Mouse (Mus musculus) brain, embryonic 14.5 days (tissue): ENCODE measurements around the gene Erbb4.

Experiments used
- CTCF ChIP-seq: fragments of 200-500 bp; IDR thresholded peaks from 2 replicates; pipeline ENCODE4 v1.5.1; 2012; ENCODE audit warnings: inconsistent platforms, mild to moderate bottlenecking, moderate library complexity, borderline replicate concordance; ENCODE audit not compliant: insufficient read depth, insufficient read length; ENCODE audit errors: extremely low read depth
- POLR2A ChIP-seq: fragments of 200-500 bp; IDR thresholded peaks from 2 replicates; pipeline ENCODE4 v1.6.1; 2012; ENCODE audit warnings: mild to moderate bottlenecking, inconsistent platforms, borderline replicate concordance; ENCODE audit not compliant: poor library complexity, insufficient read depth, insufficient read length, severe bottlenecking; ENCODE audit errors: extremely low read depth

DNA sequence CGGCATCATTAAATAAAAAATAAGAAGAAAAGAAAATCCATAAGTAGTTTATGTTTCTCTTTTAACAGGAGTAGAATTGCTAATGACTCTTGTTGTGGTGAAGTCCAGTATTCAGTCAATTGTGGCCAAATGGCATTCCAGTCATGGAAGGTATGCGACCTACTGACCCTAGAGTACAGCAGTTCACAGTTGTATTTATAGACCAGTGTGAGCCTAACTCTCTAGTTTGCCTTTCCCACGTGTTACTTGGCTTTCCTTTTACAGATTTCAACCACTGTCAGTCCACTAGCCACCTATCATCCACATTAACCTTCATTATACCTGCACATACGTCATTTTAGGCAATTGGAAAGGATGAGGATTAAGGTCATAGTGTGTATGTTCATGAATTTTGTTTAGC lies 606.3 kb downstream of the Erbb4 start:
- TF ChIP-seq CTCF (no peak), POLR2A (no peak)
